Mouse (Mus musculus) adrenal gland, postnatal 36 days (tissue): ENCODE results near the gene Adamtsl2. TPM values are rescaled to one million over a fixed set of nuclear protein-coding genes. Genes with fewer than 3 reads are reported as not detected.

Experiments
- total RNA-seq, 2 experiments: library from RNA; stranded (reverse); gene quantifications; 2 replicates each; pipeline ENCODE4 v1.2.3; 2021

Adamtsl2 gene
- total RNA-seq, 2 experiments from 2014 or later, result 15.7 to 31.7 TPM

Other genes with a start within 250 kb of the Adamtsl2 start
- not detected for gene Abo, start 214.4 kb upstream of the Adamtsl2 start, total RNA-seq
- gene Surf6, start 176.5 kb upstream of the Adamtsl2 start, total RNA-seq, result 10 to 100 TPM; 28.5 to 32.7 TPM
- gene Med22, start 168.7 kb upstream of the Adamtsl2 start, total RNA-seq, result 10 to 100 TPM; 54.5 to 56.6 TPM
- gene Rpl7a, start 168.6 kb upstream of the Adamtsl2 start, total RNA-seq, result 100 to 1,000 TPM; 527 to 531 TPM
- 10 to 100 TPM; 37.5 to 40.1 TPM for gene Surf2, start 163.0 kb upstream of the Adamtsl2 start, total RNA-seq
- 100 to 1,000 TPM in 1 of 2 experiments, 10 to 100 TPM in 1; 99.3 to 120 TPM for gene Surf1, start 162.8 kb upstream of the Adamtsl2 start, total RNA-seq
- 100 to 1,000 TPM; 190 to 191 TPM for gene Surf4, start 145.5 kb upstream of the Adamtsl2 start, total RNA-seq
- gene Stkld1, start 145.3 kb upstream of the Adamtsl2 start, total RNA-seq, result under 1 TPM; 0.13 to 0.46 TPM
- gene Rexo4, start 115.0 kb upstream of the Adamtsl2 start, total RNA-seq, result 10 to 100 TPM; 27.8 to 39.1 TPM
- not detected for gene Adamts13, start 106.0 kb upstream of the Adamtsl2 start, total RNA-seq
- gene Cacfd1, start 69.5 kb upstream of the Adamtsl2 start, total RNA-seq, result 10 to 100 TPM; 50.9 to 58.8 TPM
- under 1 TPM; 0.36 to 0.69 TPM for gene Slc2a6, start 51.4 kb upstream of the Adamtsl2 start, total RNA-seq
- gene Mymk, start 7.2 kb upstream of the Adamtsl2 start, total RNA-seq, result not detected
- 1 to 10 TPM; 1.1 to 1.7 TPM for gene Fam163b, start 63.1 kb downstream of the Adamtsl2 start, total RNA-seq
- gene Dbh, start 85.9 kb downstream of the Adamtsl2 start, total RNA-seq, result 100 to 1,000 TPM; 276 to 331 TPM
- 1 to 10 TPM; 7.8 to 9.2 TPM for gene Sardh, start 169.0 kb downstream of the Adamtsl2 start, total RNA-seq